Mouse (Mus musculus): Measurements from ENCODE around the gene Camsap2.

GRCm38 (mm10) chr1:136379261-136379660 lies 33.4 kb upstream of the Camsap2 start:
- TF ChIP-seq CTCF (IDR thresholded peaks at IDR 0.05; ENCODE audit: insufficient read depth, low read depth, low read length) = no peak
- TF ChIP-seq POLR2A (IDR thresholded peaks at IDR 0.05; ENCODE audit: insufficient read depth, low read depth, low read length) = no peak

Data from olfactory bulb, adult 2 months (tissue).